ENCODE assay signal across 13 mouse cellular contexts in genomic region chr4:122857909-122858308, GRCm38 (mm10). TPM values are rescaled to one million over a fixed set of nuclear protein-coding genes. Genes with fewer than 3 reads are reported as not detected.
DNase-seq lines count a peak whose midpoint lies in the region; ATAC-seq and TF ChIP-seq lines count a peak whose summit lies in the region.
"Had no signal": no experiment of that assay in that cellular context is flagged by ENCODE, and none has a peak within 500 bp of the region (broad histone marks: within the 10 kb centered on the region; RNA-seq: fewer than 3 reads in every experiment).

No protein-coding gene starts in this region.

- in situ Hi-C loops in Patski (cut with MboI; ENCODE audit: low pct_unique_long_range_greater_than_20kb): no loop called here

- POLR2A ChIA-PET in Patski (lab: Charles Lee): interaction anchor here (0.5 to 0.6 kb wide), 2 partner anchors 49 to 69 kb away, joined by 3 to 5 read pairs; no protein-coding TSS in a partner anchor

- peaks cover 70% of the 10 kb centered on the region for H3K36me3 ChIP-seq in intestine, postnatal 0 days (ENCODE audit: control insufficient read depth, insufficient read depth)
- peaks cover 27% of the 10 kb centered on the region for H3K36me3 ChIP-seq in intestine, embryonic 15.5 days
- H3K36me3 ChIP-seq in thymus, adult 2 months (ENCODE audit: control insufficient read depth, insufficient read depth, low read length): peaks cover 72% of the 10 kb centered on the region
- peaks cover 71% of the 10 kb centered on the region for H3K36me3 ChIP-seq in kidney, embryonic 14.5 days (ENCODE audit: control insufficient read depth, insufficient read depth, low read length)

- ATAC-seq in intestine, postnatal 0 days: no peak
- no peak for ATAC-seq in intestine, embryonic 15.5 days
- no peak for ATAC-seq in Patski
- peak; percentile 55; the same call in 1 of the 2 replicates for ATAC-seq in neutrophil, adult 5-6 weeks (ENCODE audit: extremely low read depth, insufficient number of reproducible peaks, low FRiP score, poor library complexity, severe bottlenecking)
- ATAC-seq in kidney, embryonic 14.5 days (ENCODE audit: low FRiP score, low TSS enrichment): no peak

- WGBS in intestine, postnatal 0 days: 46% methylated on average over 2 of the region's 2 CpGs
- 61% methylated on average over 2 of the region's 2 CpGs for WGBS in intestine, embryonic 15.5 days
- 27% methylated on average over 2 of the region's 2 CpGs for WGBS in thymus, adult 2 months
- 76% methylated on average over 2 of the region's 2 CpGs for WGBS in kidney, embryonic 14.5 days

- no peak overlapping the region for H3K4me3 ChIP-seq in intestine, postnatal 0 days (ENCODE audit: low read depth, low read length)
- no peak overlapping the region for H3K4me3 ChIP-seq in intestine, embryonic 15.5 days (replicated peaks)
- no peak overlapping the region for H3K4me3 ChIP-seq in thymus, adult 2 months (ENCODE audit: control insufficient read depth, insufficient read depth, low read length)
- H3K4me3 ChIP-seq in kidney, embryonic 14.5 days (ENCODE audit: low read length): no peak overlapping the region

- H3K4me2 ChIP-seq in intestine, postnatal 0 days (replicated peaks; ENCODE audit: low read depth): no peak overlapping the region
- H3K4me2 ChIP-seq in intestine, embryonic 15.5 days (replicated peaks): no peak overlapping the region
- no peak overlapping the region for H3K4me2 ChIP-seq in kidney, embryonic 14.5 days (replicated peaks; ENCODE audit: low read depth, low read length)

- H3K27me3 ChIP-seq in intestine, postnatal 0 days (replicated peaks; ENCODE audit: control insufficient read depth, insufficient read depth, low read length): no peaks in the 10 kb centered on the region
- no peaks in the 10 kb centered on the region for H3K27me3 ChIP-seq in intestine, embryonic 15.5 days (replicated peaks)
- no peaks in the 10 kb centered on the region for H3K27me3 ChIP-seq in thymus, adult 2 months (ENCODE audit: control insufficient read depth, insufficient read depth, low read length)
- H3K27me3 ChIP-seq in Patski: no peaks in the 10 kb centered on the region
- no peaks in the 10 kb centered on the region for H3K27me3 ChIP-seq in kidney, embryonic 14.5 days (ENCODE audit: control insufficient read depth, insufficient read depth, low read length)

- CTCF ChIA-PET in Patski (lab: Charles Lee): interaction anchor here (0.7 to 2.2 kb wide), 4 partner anchors 9 to 20 kb away, joined by 3 to 7 read pairs (median 4); no protein-coding TSS in a partner anchor

- TF ChIP-seq POLR2A in thymus, adult 2 months (IDR thresholded peaks at IDR 0.05; ENCODE audit: control insufficient read depth, extremely low read depth, insufficient read depth, low read length, poor library complexity): no peak

- no peaks in the 10 kb centered on the region for H3K4me1 ChIP-seq in intestine, postnatal 0 days (replicated peaks; ENCODE audit: control insufficient read depth, insufficient read depth, low read length)
- no peaks in the 10 kb centered on the region for H3K4me1 ChIP-seq in intestine, embryonic 15.5 days (replicated peaks)
- H3K4me1 ChIP-seq in thymus, adult 2 months (replicated peaks; ENCODE audit: control insufficient read depth, insufficient read depth, low read length): peaks cover 24% of the 10 kb centered on the region
- H3K4me1 ChIP-seq in kidney, embryonic 14.5 days (ENCODE audit: control insufficient read depth, insufficient read depth, low read length): no peaks in the 10 kb centered on the region

- peak; percentile 52 for TF ChIP-seq CTCF in intestine, postnatal 0 days (IDR thresholded peaks at IDR 0.05; ENCODE audit: low read depth)
- TF ChIP-seq CTCF in thymus, adult 2 months (IDR thresholded peaks at IDR 0.05; ENCODE audit: borderline replicate concordance, control insufficient read depth, extremely low read depth, insufficient read depth, low read length, poor library complexity): no peak
- TF ChIP-seq CTCF in Patski (IDR thresholded peaks at IDR 0.05): peak; percentile 24

- H3K9me3 ChIP-seq in intestine, postnatal 0 days (ENCODE audit: control insufficient read depth): no peaks in the 10 kb centered on the region
- no peaks in the 10 kb centered on the region for H3K9me3 ChIP-seq in intestine, embryonic 15.5 days
- no peaks in the 10 kb centered on the region for H3K9me3 ChIP-seq in kidney, embryonic 14.5 days (ENCODE audit: control insufficient read depth, low read length)

- DNase-seq in thymus, adult 2 months: peak; percentile 23
- no peak for DNase-seq in thymus, adult 18-20 months
- DNase-seq in Patski (ENCODE audit: low read depth, low spot score): no peak
- no peak for DNase-seq in neural tube, embryonic 10.5 days (ENCODE audit: extremely low spot score, low spot score)
- DNase-seq: adrenal gland, postnatal 36 days; cerebellum, adult 11-12 months; kidney, adult 9 months; left cerebral cortex, postnatal 4 days; retina, postnatal 1 day had no signal

- no peak overlapping the region for H3K27ac ChIP-seq in intestine, postnatal 0 days (ENCODE audit: low read depth, low read length)
- H3K27ac ChIP-seq in intestine, embryonic 15.5 days: no peak overlapping the region
- no peak overlapping the region for H3K27ac ChIP-seq in thymus, adult 2 months (ENCODE audit: control insufficient read depth, insufficient read depth, low read length)
- H3K27ac ChIP-seq in kidney, embryonic 14.5 days (ENCODE audit: low read depth, low read length): no peak overlapping the region

- no peak overlapping the region for H3K9ac ChIP-seq in intestine, postnatal 0 days (ENCODE audit: low read depth, low read length)
- H3K9ac ChIP-seq in intestine, embryonic 15.5 days: no peak overlapping the region
- no peak overlapping the region for H3K9ac ChIP-seq in kidney, embryonic 14.5 days (ENCODE audit: low read depth, low read length)

RNA-seq across cellular contexts. Expression of gene Ppt1, which starts 21.9 kb away (rescaled TPM):
- polyA plus RNA-seq in intestine, postnatal 0 days (2015; fragmentation: Nextera tagmentation; extraction: Ambion mirVana): 54.6 and 54.9 TPM in 2 replicates
- 69.5 and 70.7 TPM in 2 replicates for polyA plus RNA-seq in intestine, embryonic 15.5 days (2015; fragmentation: Nextera tagmentation; extraction: Ambion mirVana)
- polyA plus RNA-seq in thymus, adult 2 months (2012; rRNA removed): 79.5 and 86.7 TPM in 2 replicates
- polyA plus RNA-seq in Patski (2021): 103 TPM
- 219 and 220 TPM in 2 replicates for total RNA-seq in neutrophil, adult 5-6 weeks (2017)
- polyA plus RNA-seq in kidney, embryonic 14.5 days (2014; fragmentation: Nextera tagmentation; extraction: Ambion mirVana): 64.6 and 82.5 TPM in 2 replicates

RNA-seq across cellular contexts. Expression of gene Cap1, which starts 27.9 kb away (rescaled TPM):
- 58.4 and 60.4 TPM in 2 replicates for polyA plus RNA-seq in intestine, postnatal 0 days (2015; fragmentation: Nextera tagmentation; extraction: Ambion mirVana)
- polyA plus RNA-seq in intestine, embryonic 15.5 days (2015; fragmentation: Nextera tagmentation; extraction: Ambion mirVana): 82.4 and 84.9 TPM in 2 replicates
- polyA plus RNA-seq in thymus, adult 2 months (2012; rRNA removed): 192 and 203 TPM in 2 replicates
- 145 TPM for polyA plus RNA-seq in Patski (2021)
- total RNA-seq in neutrophil, adult 5-6 weeks (2017): 707 and 737 TPM in 2 replicates
- polyA plus RNA-seq in kidney, embryonic 14.5 days (2014; fragmentation: Nextera tagmentation; extraction: Ambion mirVana): 45.6 and 76.7 TPM in 2 replicates
